Mouse (Mus musculus): ENCODE results near the gene Trim71.

The Trim71 gene

GRCm38 (mm10) chr9:114487481-114488258 lies 76.5 kb downstream of the Trim71 start:
- DNase-seq (ENCODE audit: extremely low spot score, low spot score): no peak

- DNase-seq (ENCODE audit: extremely low spot score, low spot score): no peak
Measured at GRCm38 (mm10) chr9:114486808-114487207, 77.4 kb downstream of the Trim71 start.

DNA sequence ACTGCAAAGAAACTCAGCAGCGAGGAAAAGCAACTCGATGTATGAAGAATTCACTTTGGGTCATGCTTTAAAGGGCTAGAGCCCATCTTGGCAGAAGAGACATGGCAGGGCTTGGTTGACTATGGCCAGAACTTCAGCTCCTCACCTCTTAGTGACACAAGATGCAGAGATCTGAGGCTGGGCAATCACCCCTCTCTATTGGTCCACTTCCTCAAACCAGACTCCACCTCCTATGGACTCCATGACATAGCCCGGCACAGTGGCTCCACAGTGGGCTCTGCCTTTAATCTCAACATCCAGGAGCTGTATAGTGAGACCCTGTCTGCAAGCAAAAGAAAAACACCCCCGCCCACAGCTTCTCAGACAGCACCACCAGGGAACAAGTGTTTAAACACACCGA lies 79.4 kb downstream of the Trim71 start:
- no peak for DNase-seq (ENCODE audit: extremely low spot score, low spot score)

DNA sequence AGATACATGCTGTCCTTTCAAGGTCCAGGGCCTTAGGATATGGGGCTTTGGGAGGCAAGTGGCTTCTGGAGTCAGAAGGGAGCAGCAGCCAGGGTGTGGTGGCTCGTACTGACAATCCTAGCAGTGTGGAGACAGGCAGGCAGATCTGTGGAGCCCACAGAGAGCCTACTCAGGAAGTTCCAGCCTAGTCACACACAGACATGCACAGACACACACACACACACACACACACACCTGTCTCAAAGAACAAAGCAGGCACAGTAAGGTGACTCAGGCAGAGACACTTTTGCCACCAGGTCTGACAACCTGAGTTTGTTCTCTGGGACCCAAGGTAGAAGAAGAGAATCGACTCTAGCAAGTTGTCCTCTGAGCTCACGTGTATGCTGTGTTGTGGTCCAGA lies 83.2 kb downstream of the Trim71 start:
- no peak for DNase-seq (ENCODE audit: extremely low spot score, low spot score)

- no peak for DNase-seq (ENCODE audit: extremely low spot score, low spot score)
Measured at GRCm38 (mm10) chr9:114477019-114477418, 87.2 kb downstream of the Trim71 start.

GRCm38 (mm10) chr9:114471892-114472291 lies 92.3 kb downstream of the Trim71 start:
- DNase-seq (ENCODE audit: extremely low spot score, low spot score): no peak

DNA sequence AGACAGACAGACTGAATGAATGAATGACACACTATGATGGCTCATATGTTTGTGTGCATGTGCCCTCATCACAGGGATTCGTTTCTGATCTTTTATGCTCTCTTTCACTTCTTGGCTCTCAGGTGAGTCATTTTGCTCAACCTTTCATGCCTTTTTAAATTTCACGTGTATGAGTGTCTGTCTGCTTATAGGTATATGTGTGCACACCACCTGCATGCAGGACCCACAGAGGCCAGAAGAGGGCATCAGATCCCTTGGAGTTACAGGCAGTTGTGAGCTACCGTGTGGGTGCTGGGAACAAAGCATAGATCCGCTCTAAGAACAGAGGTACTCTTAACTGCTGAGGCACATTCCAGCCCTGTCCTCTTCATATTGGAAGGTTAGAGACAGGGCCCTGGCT lies 95.5 kb downstream of the Trim71 start:
- no peak for DNase-seq (ENCODE audit: extremely low spot score, low spot score)

- DNase-seq (ENCODE audit: extremely low spot score, low spot score): no peak
Measured at GRCm38 (mm10) chr9:114468217-114468616, 96.0 kb downstream of the Trim71 start.

DNA sequence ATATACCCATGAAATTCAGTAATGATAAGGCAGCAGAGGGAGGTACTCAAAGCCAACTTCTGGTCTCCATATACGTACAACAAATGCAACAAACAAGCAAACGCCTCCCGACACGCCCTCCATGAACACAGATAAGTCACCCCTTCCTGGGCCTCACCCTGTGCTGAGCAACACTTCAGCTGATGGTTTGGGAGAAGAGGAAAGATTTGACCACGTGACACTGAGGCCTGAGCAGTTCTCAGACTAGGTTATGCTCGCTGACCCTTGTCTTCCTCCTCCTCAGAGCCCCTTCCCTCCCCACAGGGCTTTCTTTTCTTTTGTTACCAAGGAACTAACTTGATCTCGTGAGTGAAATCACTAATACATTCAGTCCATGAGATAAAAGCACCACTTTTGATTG lies 97.3 kb downstream of the Trim71 start:
- DNase-seq (ENCODE audit: extremely low spot score, low spot score): no peak

GRCm38 (mm10) chr9:114465442-114465841 lies 98.7 kb downstream of the Trim71 start:
- no peak for DNase-seq (ENCODE audit: extremely low spot score, low spot score)

DNA sequence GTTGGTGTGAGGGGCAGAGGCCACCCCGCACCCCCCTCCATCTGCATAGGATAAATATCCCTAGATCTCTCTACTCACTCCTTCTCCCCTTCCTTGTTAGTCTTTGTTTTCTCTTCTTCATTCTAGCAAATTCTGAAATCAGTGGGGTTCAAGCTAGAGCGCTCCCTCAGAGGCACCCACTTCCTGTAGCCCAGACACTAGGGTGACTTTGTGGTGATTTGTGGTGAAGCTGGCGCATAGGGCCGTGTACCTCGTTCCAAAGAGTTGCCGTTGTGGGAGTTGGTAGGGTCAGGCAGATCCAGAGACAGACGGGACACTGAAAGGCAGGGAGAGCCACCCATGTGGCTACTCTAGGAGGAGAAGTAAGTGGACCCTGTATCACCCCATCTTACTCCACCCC lies 101.6 kb downstream of the Trim71 start:
- no peak for DNase-seq (ENCODE audit: extremely low spot score, low spot score)

DNA sequence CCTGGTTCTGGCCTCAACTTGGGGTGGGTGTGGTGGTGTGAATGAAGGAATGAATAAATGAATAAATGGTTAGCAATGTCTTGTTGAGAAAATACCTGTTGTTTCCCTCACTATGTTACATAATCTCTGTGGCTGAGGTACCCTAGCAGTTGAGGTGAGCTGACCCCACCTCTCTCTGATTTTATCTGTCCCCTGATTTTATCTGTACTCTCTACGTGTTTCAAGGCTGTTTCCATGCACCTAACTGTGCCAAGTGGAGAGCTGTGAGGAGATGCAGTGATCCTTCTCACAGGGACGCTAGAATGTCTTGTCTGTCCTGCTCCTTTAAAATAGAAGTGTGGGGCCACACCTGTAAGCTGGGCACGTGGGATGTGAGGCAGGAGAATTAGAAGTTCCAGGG lies 105.7 kb downstream of the Trim71 start:
- DNase-seq (ENCODE audit: extremely low spot score, low spot score): no peak

Measured in neural tube, embryonic 10.5 days (tissue).